Mouse (Mus musculus): ENCODE measurements around the gene Sct.
"Not testable (repeated sequence)": the region's sequence is repeated elsewhere in the genome, so short reads cannot be mapped to it uniquely, and the experiment has no call there.

Gene Sct

DNA sequence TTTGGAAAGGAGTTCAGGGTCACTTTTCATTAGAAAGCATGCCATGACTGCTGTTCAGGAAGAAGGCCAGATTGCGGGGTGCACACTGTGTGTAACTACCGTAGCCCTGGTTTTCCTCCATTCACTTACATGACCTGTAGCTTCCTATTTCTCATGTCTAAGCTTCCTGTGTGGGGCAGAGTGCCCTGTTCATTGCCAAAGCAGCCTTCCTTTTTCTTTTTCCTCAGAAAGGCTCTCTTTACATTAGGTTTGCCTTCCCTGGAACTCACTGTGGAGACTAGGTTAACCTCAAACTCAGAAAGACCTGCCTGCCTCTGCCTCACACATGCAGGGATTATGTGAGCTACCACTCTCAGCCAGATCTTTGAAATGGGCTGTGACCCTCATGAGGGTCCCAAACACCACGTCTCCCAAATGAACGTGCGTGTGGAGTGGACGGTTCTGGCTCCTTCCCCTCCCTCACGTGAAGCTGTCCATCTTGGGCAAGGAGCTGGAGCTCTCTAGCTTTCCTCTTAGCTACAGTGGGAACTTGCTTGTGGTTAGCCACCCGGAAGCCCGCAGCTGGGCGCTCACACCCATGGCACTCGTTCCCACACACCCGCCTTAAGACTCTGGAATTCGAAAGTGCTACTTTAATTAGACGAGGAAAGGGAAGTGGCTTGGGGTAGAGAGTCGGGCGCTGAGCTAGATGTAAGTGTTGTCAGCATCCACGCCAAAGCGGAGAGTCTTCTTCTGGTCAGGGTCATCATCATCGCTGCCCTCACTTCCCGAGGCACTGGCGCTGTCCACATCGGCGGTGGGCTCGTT lies 10.3 kb downstream of the Sct start:
- H3K27me3 ChIP-seq (ENCODE audit: control insufficient read depth, insufficient read depth, low read length, poor library complexity, severe bottlenecking): no peaks in the 10 kb centered on the region
- no peaks in the 10 kb centered on the region for H3K36me3 ChIP-seq (ENCODE audit: control insufficient read depth, insufficient read depth, low read length, poor library complexity, severe bottlenecking)
- DNase-seq (ENCODE audit: low read depth, low spot score): peak; percentile 41

DNA sequence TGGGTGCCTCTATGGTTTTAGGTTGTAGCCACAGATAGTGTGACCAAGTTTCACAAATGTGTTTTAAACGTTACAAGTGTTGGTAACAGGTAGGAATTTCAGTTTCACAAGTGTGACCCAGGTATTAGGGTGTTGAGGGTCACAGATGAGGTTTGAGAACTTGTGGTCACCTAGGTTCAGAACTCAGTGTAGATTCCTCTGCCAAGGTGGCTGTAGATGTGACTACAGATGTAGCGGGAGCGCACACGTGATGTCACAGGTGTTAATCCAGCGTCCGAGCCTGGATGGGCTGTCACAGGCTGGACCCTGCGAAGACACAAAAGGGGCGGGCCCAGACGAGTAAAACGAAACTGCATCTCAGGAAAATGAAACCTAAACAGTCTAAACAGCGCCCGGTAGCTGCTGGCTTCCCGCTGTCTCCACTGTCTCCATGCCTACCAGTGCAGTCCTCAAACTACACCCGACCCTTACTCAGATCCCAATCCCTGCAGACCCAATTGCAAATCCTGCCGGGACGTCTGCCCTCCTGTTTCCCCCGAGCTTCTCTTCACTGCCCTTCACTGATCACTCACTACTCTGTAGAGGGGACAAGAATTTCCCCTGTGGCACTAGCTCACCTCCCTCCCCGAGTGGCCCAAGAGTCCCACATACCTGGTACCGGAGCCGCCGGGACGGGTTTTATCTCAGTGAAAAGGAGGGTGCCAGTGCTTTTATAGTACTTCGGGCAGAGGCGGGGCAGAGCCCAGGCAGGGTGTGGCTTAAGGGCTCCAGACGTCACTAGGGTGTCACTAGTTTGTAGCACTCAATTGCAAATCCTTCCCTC lies 13.0 kb downstream of the Sct start, which contains the start of gene Irf7:
Gene Irf7 (minus strand): TSS at position 743 of the 823 bp plus-strand sequence.
- no peaks in the 10 kb centered on the region for H3K27me3 ChIP-seq (ENCODE audit: control insufficient read depth, insufficient read depth, low read length, poor library complexity, severe bottlenecking)
- peak; percentile 92 for DNase-seq (ENCODE audit: low read depth, low spot score)
- peaks cover 6% of the 10 kb centered on the region for H3K36me3 ChIP-seq (ENCODE audit: control insufficient read depth, insufficient read depth, low read length, poor library complexity, severe bottlenecking)

DNA sequence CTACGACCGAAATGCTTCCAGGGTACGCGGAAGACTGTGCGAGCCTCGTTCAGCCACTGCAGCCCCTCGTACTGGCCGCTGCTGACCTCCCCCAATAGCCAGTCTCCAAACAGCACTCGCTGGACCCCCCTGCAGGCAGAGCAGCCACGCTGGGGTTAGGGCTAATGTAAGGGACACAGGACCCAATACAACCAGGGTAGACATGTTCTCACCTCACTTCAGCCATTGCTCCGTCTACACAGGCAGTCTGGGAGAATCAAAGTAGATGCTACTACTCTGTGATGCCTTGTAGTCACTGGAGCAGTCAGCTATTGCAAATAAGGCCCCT lies 13.6 kb downstream of the Sct start:
- no peak for DNase-seq (ENCODE audit: low read depth, low spot score)

DNA sequence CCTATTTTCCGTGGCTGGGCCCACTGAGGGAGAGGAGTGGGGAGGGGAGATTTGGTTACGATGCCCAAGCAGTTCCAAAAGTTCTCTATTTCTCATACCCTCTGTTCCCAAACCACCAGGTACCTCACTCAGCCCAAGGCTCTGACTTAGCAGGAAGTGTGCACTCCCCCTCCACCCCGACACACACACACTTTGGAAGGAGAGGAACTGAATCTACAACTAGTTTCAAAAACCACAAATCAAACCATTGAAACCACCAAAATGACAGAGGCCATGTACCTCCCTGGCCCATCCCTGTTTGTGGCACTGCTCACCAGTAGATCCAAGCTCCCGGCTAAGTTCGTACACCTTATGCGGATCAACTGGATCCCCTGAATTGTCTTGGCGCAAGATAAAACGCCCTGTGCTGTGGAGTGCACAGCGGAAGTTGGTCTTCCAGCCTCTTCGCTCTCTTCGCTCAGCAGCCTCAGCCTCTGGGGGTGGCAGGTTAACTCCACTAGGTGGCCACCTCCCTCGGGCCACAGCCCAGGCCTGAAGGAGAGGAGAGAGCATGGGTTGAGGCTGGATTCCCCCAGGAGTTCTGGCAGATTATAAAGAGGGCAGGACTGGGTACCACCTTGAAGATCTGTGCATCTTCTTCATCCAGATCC lies 14.0 kb downstream of the Sct start:
- peak; percentile 71 for DNase-seq (ENCODE audit: low read depth, low spot score)
- H3K36me3 ChIP-seq (ENCODE audit: control insufficient read depth, insufficient read depth, low read length, poor library complexity, severe bottlenecking): peaks cover 15% of the 10 kb centered on the region
- H3K27me3 ChIP-seq (ENCODE audit: control insufficient read depth, insufficient read depth, low read length, poor library complexity, severe bottlenecking): no peaks in the 10 kb centered on the region

More for the DNA sequence above, 13.6 kb downstream of the Sct start:
- H3K36me3 ChIP-seq (ENCODE audit: control insufficient read depth, insufficient read depth, low read length, poor library complexity, severe bottlenecking): peaks cover 11% of the 10 kb centered on the region
- no peaks in the 10 kb centered on the region for H3K27me3 ChIP-seq (ENCODE audit: control insufficient read depth, insufficient read depth, low read length, poor library complexity, severe bottlenecking)

DNA sequence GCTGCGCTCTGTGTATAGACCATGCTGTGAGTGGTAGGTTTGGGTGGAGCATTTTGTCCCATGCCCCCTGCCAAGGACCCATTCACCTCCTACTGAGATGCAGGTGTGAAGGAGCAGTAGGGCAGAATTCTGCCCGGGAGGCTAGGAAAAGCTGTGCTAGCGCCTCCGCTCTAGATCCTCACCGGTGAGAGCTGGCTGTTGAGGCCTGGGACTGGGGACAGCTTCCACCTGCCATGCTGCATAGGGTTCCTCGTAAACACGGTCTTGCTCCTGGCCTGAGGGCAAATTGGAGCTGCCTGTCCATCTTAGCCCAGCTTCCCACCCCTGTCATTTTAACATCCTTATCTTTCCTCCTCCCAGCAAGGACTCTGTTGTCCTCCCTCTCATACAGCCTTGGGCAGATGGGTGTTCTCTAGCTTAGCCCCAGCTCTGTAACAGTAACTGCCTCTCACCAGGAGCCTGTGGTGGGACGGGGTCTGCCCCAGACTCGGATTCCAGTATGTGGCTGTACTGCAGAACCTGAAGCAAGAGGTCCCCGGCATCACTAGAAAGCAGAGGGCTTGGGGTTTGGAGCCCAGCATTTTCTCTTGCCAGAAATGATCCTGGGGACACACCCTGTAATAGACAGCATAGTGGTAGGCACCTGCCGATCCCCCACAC lies 14.8 kb downstream of the Sct start:
- no peak for DNase-seq (ENCODE audit: low read depth, low spot score)
- Histone ChIP-seq H3K27me3 (ENCODE audit: control insufficient read depth, insufficient read depth, low read length, poor library complexity, severe bottlenecking) (no peaks in the 10 kb centered on the region), H3K36me3 (ENCODE audit: control insufficient read depth, insufficient read depth, low read length, poor library complexity, severe bottlenecking) (peaks cover 21% of the 10 kb centered on the region)

DNA sequence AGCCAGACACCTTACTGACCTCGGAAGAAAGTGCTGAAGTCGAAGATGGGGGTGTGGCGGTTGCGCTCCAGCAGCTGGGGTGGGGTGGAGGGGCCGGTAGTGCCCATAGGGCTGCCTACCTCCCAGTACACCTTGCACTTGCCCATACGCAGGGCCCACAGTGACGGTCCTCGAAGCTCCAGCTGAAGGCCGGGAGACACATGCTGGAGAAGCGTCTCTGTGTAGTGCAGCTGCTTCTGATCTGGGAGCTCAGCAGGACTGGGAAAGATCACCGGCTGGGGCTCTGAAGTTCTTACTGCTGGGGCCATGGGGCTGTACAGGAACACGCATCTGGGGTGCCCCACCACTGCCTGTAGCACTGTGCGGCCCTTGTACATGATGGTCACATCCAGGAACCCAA lies 15.3 kb downstream of the Sct start:
- Histone ChIP-seq H3K36me3 (ENCODE audit: control insufficient read depth, insufficient read depth, low read length, poor library complexity, severe bottlenecking) (peaks cover 24% of the 10 kb centered on the region), H3K27me3 (ENCODE audit: control insufficient read depth, insufficient read depth, low read length, poor library complexity, severe bottlenecking) (no peaks in the 10 kb centered on the region)
- DNase-seq (ENCODE audit: low read depth, low spot score): no peak

DNA sequence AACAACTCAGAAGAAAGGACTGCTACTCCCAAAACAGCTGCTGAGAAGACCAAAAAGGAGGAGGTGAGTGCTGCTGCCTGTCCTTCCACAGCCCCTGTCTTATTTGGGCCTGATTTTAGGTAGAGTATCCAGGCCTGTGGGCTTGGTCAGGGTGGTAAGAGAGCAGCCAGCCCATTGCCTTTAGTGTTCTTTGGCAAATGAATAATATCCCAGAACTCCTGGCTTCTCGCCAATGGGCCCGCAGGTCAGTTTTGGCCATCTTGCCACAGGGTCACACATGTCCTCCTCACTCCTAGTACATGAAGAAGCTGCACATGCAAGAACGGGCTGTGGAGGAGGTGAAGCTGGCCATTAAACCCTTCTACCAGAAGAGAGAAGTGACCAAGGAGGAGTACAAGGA lies 17.5 kb downstream of the Sct start:
- Histone ChIP-seq H3K36me3 (ENCODE audit: control insufficient read depth, insufficient read depth, low read length, poor library complexity, severe bottlenecking) (peaks cover 25% of the 10 kb centered on the region), H3K27me3 (ENCODE audit: control insufficient read depth, insufficient read depth, low read length, poor library complexity, severe bottlenecking) (no peaks in the 10 kb centered on the region)
- no peak for DNase-seq (ENCODE audit: low read depth, low spot score)

DNA sequence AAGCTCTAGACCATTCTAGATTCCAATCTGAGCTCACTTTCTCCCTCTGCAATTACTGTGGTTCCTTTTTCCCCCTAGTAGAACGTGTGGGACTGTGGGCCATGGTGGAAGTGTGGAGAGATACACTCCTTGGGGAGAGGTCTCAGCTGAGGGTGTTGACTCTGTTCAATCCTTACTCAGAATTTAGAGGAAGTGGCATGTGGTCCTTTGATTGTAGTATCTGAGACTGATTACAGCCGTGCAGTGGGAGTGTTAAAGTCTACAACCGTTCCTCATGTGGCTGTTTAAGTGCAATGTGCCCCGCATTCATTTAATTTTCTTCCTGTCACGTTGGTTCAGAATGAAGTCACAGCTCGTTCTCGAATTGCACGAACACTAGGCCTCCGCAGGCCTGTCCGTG lies 22.8 kb downstream of the Sct start:
- no peaks in the 10 kb centered on the region for H3K27me3 ChIP-seq (ENCODE audit: control insufficient read depth, insufficient read depth, low read length, poor library complexity, severe bottlenecking)
- no peak for DNase-seq (ENCODE audit: low read depth, low spot score)
- H3K36me3 ChIP-seq (ENCODE audit: control insufficient read depth, insufficient read depth, low read length, poor library complexity, severe bottlenecking): peaks cover 32% of the 10 kb centered on the region

DNA sequence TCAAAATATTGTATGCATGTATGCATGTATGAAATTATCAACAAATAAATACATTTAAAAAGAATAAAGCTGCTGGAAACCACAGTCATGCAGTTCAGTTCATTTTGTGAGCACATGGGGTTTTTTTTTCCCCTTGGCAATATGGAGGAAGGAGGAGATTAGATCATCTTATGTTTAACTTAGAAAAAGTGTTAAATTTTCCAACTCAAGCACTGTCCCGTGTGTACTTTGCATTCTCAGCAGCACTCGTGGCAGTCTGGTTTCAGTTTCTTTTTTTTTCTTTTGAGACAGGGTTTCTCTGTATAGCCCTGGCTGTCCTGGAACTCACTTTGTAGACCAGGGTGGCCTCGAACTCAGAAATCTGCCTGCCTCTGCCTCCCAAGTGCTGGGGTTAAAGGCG lies 28.4 kb downstream of the Sct start:
- H3K36me3 ChIP-seq (ENCODE audit: control insufficient read depth, insufficient read depth, low read length, poor library complexity, severe bottlenecking): peaks cover 17% of the 10 kb centered on the region
- not testable (repeated sequence) for H3K27me3 ChIP-seq (ENCODE audit: control insufficient read depth, insufficient read depth, low read length, poor library complexity, severe bottlenecking); DNase-seq (ENCODE audit: low read depth, low spot score)

DNA sequence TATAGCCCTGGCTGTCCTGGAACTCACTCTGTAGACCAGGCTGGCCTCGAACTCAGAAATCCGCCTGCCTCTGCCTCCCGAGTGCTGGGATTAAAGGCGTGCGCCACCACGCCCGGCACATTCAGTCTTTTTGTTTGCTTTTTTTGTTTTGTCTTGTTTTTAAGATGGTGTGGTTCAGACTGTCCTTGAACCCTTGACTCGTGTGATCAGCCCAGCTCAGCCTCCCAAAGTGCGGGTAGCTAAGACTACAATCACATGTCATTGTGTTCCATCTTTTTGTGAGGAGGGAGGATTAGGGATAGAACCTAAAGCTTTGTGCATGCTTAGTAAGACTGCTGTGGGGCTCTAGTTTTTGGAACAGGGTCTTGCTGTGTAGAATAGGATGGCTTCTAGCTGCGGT lies 47.4 kb downstream of the Sct start:
- no peak for DNase-seq (ENCODE audit: low read depth, low spot score)
- no peaks in the 10 kb centered on the region for H3K27me3 ChIP-seq (ENCODE audit: control insufficient read depth, insufficient read depth, low read length, poor library complexity, severe bottlenecking)
- H3K36me3 ChIP-seq (ENCODE audit: control insufficient read depth, insufficient read depth, low read length, poor library complexity, severe bottlenecking): peaks cover 6% of the 10 kb centered on the region

DNA sequence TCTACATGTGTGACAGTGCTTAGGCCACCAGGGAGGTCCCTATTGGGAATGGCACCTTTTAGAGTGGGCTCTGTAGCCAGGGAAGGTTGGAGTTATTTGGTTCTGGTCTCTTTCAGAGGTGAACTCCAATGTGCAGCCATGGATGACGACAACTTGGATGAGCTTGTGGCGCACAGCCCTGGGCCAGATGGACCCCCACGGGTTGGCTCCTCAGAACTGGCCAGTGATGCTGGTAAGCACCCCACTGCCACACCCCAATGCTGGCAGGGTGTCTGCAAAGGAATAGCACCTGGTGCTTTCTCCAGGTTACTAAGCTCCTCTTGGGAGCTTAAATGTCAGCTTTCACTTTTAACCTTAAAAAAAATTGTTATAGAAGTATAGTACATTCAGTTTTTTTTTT lies 47.8 kb downstream of the Sct start:
- H3K36me3 ChIP-seq (ENCODE audit: control insufficient read depth, insufficient read depth, low read length, poor library complexity, severe bottlenecking): peaks cover 6% of the 10 kb centered on the region
- no peaks in the 10 kb centered on the region for H3K27me3 ChIP-seq (ENCODE audit: control insufficient read depth, insufficient read depth, low read length, poor library complexity, severe bottlenecking)
- DNase-seq (ENCODE audit: low read depth, low spot score): no peak

DNA sequence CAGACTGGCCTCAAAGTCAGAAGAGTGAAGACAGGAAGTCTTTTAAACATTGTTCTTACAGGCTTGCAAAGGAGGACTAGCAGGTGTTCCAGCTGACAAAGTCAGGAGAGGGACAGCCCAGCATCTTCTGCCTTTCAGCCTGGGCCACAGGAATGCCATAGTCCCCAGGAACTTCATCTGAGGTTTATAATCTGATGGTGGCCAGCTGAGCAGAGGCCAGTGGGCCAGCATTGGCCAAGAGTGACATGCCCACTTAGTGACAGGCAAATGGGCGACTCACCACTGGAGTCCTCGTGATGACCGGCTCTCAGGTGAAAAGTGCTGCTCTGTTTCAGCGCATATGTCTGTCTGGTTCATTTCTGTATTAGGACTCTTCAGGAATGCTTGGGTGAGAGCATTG lies 48.4 kb downstream of the Sct start:
- no peak for DNase-seq (ENCODE audit: low read depth, low spot score)
- H3K36me3 ChIP-seq (ENCODE audit: control insufficient read depth, insufficient read depth, low read length, poor library complexity, severe bottlenecking): peaks cover 4% of the 10 kb centered on the region
- no peaks in the 10 kb centered on the region for H3K27me3 ChIP-seq (ENCODE audit: control insufficient read depth, insufficient read depth, low read length, poor library complexity, severe bottlenecking)

DNA sequence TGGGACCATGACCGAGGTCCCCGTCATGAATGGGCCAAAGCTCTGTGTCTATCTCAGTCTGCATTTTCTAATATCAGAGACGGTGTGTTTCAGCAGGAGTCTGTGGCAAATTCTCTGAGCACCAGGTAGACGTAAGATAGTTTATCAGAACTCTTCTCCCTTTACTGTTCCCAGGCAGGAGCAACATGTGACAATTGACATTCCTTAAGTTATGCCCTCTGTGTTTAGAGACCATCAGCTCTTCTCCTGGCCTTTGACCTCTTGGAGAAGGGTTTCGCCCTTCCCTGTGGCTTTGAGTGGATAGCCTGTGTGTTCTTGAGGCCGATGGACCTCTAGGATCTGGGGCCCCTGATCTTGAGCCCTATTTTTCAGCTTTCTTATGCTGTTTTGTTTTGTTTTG lies 49.2 kb downstream of the Sct start:
- no peak for DNase-seq (ENCODE audit: low read depth, low spot score)
- peaks cover 4% of the 10 kb centered on the region for H3K36me3 ChIP-seq (ENCODE audit: control insufficient read depth, insufficient read depth, low read length, poor library complexity, severe bottlenecking)
- H3K27me3 ChIP-seq (ENCODE audit: control insufficient read depth, insufficient read depth, low read length, poor library complexity, severe bottlenecking): no peaks in the 10 kb centered on the region
